Mouse (Mus musculus) CD4-positive helper T cell, adult 2 months (primary cell): Measurements from ENCODE around the gene Dennd4b.

Source experiments
- DNase-seq: peaks from one replicate; pipeline ENCODE4 v3.0.0-alpha.2; 2012; ENCODE audit warnings: low read depth, missing footprints, low spot score

Dennd4b gene

DNA sequence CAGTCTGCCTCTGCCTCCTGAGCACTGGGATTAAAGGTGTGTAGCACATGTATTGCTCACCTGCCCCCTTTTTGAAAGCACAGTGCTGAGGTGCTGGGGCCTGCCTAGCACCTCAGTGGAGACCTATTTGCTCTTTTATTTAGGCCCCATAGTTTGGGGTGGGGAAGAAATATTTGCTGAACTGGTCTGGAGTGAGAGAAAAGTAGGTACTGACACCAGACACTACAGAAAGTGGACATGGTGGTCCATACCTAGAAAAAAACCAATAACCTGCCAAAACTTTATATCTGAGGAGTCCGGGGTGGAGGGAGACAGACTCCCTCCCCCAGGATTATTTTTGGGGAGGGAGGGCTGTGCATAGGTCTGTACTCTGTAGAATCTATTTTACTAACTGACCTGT lies 11.8 kb upstream of the Dennd4b start:
- DNase-seq, result peak; percentile 22

GRCm38 (mm10) chr3:90253653-90254418 lies 11.1 kb upstream of the Dennd4b start, which contains the start of gene Crtc2:
Crtc2 (plus strand) TSS chr3:90254163.
- DNase-seq, result peak; percentile 95

GRCm38 (mm10) chr3:90254419-90255193 lies 10.4 kb upstream of the Dennd4b start:
- peak; percentile 50 for DNase-seq

GRCm38 (mm10) chr3:90255194-90255565 lies 9.8 kb upstream of the Dennd4b start:
- DNase-seq, result no peak

DNA sequence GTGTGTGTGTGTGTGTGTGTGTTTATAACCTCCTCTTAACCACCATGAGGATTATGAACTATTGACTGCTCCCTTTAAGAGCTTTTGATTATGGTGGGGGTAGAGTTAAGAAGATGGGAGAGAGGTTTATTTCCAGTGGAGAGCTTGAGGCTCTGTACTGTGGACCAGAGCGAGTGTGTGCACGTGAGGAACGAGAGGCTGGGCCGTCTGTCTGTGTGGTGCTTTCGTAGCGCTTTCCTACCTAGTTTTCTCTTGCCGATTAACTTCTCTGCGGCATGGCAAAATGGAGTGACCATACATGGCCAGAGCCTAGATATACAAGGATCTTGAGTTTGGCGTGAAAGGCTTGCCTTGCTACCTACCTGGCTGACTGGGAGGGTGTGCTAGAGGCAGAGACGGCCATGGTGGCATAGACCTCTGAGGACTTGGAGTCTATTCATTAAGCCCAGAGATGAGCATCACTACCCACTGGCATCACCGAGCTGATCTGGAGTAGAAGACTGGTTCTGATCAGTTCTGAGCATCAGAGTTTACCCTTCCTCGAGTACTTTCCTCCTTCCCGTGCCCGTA lies 9.1 kb upstream of the Dennd4b start:
- DNase-seq, result no peak

DNA sequence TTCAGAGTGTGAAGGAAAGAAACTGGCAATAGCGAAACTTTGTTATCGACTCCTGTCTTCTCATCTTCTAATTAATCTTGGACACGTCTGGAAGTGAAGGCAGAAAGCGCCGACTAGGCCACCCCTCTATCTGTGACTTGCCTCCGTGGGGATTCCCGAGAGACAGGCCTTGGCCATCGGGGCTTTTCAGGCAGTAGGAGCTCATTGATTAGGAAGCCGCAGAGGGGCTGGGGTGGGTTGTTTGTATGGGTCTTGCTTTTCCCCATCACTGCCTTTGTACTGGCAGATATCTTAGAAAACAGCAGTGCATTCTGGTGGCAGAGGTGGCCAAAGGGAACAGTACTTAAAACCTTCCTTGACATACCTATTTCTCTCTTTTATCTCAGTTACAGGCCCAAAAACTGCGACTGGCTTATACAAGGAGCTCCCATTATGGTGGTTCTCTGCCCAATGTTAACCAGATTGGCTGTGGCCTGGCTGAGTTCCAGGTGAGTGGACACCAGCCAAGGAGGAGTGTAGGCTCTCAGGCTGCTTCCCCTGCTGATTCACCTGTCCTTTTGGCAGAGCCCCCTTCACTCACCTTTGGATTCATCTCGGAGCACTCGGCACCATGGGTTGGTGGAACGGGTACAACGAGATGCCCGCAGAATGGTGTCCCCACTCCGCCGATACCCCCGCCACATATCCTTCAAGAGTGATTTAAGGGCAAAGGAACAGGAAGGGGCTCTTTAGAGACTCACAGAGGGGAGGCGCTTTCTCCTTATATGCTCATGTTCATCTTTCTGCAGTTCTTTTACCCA lies 8.1 kb upstream of the Dennd4b start:
- DNase-seq, result no peak

DNA sequence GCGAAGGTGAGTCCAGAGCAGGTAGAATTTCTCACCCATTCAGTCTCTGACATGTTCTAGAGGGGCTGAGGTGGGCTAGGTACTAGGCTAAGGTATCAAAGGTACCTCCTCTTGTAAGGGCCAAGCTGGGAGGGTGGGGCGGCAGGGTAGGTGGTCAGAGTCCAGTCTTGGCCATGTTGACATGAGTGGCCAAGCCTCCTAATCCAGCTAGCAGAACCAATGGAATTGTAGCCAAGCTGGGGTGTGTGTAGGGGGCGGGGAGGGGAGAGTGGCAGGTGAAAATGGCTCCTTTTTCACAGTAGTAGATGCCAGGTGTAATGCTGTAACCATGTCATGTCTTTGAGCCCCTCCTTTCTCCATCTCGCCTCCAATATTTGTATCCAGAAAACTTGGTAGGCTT lies 6.5 kb upstream of the Dennd4b start:
- no peak for DNase-seq

DNA sequence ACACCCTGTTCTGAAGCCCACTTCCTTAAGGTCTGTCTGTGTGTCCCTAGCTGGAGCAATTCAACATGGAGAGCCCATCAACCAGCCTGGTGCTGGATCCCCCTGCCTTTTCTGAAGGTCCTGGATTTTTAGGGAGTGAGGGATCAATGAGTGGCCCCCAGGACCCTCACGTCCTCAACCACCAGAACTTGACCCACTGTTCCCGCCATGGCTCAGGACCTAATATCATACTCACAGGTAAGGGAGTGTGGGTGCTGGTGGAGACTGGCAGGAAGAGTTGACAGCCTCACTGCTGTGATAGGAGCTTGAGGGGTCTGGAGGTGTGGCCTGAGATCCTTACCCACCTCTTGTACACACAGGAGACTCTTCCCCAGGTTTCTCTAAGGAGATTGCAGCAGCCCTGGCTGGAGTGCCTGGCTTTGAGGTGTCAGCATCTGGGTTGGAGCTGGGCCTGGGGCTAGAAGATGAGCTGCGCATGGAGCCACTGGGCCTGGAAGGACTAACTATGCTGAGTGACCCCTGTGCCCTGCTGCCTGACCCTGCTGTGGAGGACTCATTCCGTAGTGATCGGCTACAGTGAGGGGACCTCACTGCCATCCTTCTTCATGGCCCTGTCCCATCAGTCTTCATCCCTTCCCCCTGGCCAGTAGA lies 1.7 kb upstream of the Dennd4b start:
- DNase-seq, result no peak

GRCm38 (mm10) chr3:90264687-90265033 lies 325 bp upstream of the Dennd4b start:
- DNase-seq, result no peak

GRCm38 (mm10) chr3:90265932-90266741 lies 1.2 kb downstream of the Dennd4b start:
- DNase-seq, result peak; percentile 82

DNA sequence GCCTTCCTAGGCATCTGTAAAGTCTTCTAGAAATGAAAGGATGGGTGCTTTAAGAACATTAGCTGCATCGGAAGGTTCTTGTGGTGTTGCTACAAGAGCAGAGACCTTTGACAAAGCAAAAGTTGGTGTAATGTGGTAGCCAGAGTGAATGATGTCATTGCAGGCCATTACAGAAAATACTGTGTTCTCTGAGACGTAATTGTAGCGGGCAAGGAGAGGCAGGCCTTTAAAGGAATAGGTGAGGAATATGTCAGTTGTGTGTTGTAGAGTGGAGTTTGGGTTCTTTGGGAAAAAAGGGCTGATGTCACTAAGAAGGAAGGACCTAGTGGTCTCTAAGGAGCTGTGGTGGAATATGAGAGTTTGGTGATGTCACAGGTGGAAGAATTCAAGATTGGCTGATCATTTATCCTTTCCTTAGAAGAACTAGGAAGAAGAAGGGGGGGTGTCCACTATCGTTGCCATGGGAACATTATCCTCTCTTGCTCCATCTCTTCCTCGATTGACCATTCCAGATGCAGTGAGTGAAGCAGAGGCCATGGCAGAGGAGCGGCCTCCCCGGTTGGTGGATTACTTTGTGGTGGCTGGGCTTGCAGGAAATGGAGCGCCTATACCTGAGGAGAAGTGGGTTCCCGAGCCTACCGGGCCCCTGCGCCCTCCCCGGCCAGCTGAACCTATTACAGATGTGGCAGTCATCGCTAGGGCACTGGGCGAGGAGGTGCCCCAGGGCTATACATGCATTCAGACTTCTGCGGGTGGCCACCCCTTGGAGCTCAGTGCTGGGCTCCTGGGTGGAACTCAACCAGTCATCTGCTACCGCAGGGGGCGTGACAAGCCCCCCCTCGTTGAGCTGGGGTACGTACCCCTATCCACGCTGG lies 2.2 kb downstream of the Dennd4b start:
- peak; percentile 55 for DNase-seq

GRCm38 (mm10) chr3:90268190-90268589 lies 3.2 kb downstream of the Dennd4b start:
- DNase-seq, result no peak

- DNase-seq, result no peak
These were observed 4.0 kb downstream of the Dennd4b start for GRCm38 (mm10) chr3:90268971-90269370.

DNA sequence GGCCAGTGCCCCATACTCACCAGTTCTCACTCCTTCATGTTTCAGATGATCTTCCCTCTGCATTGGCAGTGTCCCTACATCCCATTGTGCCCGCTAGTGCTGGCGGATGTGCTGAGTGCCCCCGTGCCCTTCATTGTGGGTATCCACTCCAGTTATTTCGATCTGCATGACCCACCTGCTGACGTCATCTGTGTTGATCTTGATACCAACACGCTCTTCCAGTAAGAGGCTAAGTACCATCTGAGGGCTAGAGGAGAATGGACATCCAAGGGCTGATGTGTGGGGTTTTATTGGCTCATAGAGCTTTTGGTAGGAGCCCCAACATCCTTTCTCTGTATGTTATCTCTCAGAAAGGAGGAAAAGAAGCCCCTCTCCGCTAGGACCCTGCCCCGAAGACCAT lies 5.8 kb downstream of the Dennd4b start:
- DNase-seq, result no peak

DNA sequence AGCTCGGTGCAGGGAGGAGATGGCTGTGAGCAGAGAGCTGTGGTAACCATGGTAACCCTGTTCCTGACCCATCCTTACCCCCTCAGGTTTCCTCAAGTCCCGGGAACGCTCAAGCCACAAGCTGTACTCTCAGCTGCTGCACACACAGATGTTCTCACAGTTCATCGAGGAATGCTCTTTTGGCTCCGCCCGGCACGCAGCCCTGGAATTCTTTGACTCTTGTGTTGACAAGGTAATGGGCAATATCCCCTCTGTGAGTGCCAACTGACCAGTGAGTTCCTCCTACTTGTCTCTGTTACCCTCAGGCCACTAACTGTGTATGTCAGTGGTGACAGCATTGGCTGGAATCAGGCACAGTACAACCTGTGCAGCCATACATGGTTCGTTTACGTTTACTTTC lies 7.2 kb downstream of the Dennd4b start:
- no peak for DNase-seq

- no peak for DNase-seq
These were observed 8.9 kb downstream of the Dennd4b start for GRCm38 (mm10) chr3:90273855-90274254.

- DNase-seq, result no peak
These were observed 10.3 kb downstream of the Dennd4b start for GRCm38 (mm10) chr3:90275286-90275685.

GRCm38 (mm10) chr3:90276858-90277257 lies 11.9 kb downstream of the Dennd4b start:
- no peak for DNase-seq

GRCm38 (mm10) chr3:90277793-90278192 lies 12.8 kb downstream of the Dennd4b start:
- DNase-seq, result no peak

DNA sequence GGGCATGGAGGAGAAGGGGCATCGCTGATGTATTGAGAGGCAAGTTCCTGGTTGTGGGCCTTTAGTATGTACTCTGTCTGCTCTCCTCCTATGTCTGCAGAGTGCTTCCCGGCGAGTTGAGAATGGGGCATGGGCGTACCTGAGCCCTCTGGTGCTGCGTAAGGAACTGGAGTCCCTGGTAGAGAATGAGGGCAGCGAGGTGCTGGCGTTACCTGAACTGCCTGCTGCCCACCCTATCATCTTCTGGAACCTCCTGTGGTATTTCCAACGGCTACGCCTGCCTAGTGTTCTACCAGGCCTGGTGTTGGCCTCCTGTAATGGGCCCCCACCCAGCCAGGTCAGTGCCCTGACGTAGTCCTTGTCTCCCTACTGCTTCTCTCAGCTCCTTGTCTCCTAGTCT lies 13.2 kb downstream of the Dennd4b start:
- DNase-seq, result no peak
